Mouse (Mus musculus): Measurements from ENCODE around the gene Hspd1.

DNA sequence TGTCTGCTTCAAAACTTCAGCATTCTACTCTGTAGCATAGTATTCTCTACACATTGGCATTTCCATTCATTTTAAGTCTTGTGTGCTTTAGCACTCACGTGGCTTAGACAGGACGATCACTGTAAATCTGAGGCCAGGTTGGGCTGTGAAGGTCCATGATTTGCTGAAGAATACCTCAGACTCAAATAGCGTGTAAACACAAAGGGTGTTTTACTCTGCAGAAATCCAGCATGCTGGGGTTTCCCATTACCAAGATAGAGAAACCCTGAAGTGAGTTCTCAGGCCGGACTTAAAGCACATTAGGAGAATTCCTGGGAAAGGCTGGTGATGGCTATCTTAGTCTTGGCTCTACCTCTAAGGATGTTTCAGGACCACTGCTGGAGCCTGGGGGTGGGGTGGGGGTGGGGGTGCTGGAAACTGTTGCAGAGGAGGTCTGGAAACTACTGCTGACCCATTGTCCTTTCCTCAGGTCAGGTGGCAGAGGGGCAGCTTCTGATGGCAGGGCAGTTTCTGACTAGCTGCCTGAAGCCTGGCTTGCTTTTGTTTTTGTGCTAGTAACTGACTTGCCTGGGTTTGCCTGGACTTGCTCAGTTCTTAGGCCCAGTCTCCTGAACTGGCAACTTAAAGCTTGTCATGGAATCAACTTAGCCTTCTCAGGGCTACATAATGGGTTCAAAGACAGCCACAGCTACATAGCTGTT lies 21.2 kb upstream of the Hspd1 start:
- TF ChIP-seq CTCF (IDR thresholded peaks at IDR 0.05; ENCODE audit: borderline replicate concordance, control insufficient read depth, extremely low read depth, insufficient read depth, low read length, poor library complexity) (no peak), POLR2A (IDR thresholded peaks at IDR 0.05; ENCODE audit: control insufficient read depth, extremely low read depth, insufficient read depth, low read length, poor library complexity) (no peak)
